Mouse (Mus musculus) brown adipose tissue, adult 24 weeks (tissue): ENCODE measurements around the gene Taf5l. TPM values are rescaled to one million over a fixed set of nuclear protein-coding genes. Genes with fewer than 3 reads are reported as not detected.
A peak's percentile ranks its signal among the peaks of the same experiment; 100 is the strongest.

Experiments
- H3K27ac ChIP-seq: fragments of 200-500 bp; replicated peaks from 2 replicates; pipeline ENCODE4 v1.5.1; 2012; ENCODE audit warnings: low read depth, mild to moderate bottlenecking, low read length
- H3K4me1 ChIP-seq: fragments of 200-500 bp; 2 replicates; pipeline ENCODE4 v1.6.1; 2012; ENCODE audit warnings: low read length, mixed read lengths; ENCODE audit not compliant: control insufficient read depth, insufficient read depth, insufficient read length
- H3K4me3 ChIP-seq: fragments of 200-500 bp; 2 replicates; pipeline ENCODE4 v1.5.1; 2012; ENCODE audit warnings: low read depth, mild to moderate bottlenecking, low read length, moderate library complexity; ENCODE audit not compliant: insufficient read depth
- polyA plus RNA-seq: library from polyadenylated mRNA; stranded (reverse); fragments of >200 nt; gene quantifications from 2 replicates; pipeline ENCODE4 v1.2.4, GENCODE M21; 2012; ENCODE audit not compliant: missing spikeins, insufficient read depth, insufficient read length

Taf5l gene
- 9.2 and 9.5 TPM in 2 replicates for polyA plus RNA-seq

DNA sequence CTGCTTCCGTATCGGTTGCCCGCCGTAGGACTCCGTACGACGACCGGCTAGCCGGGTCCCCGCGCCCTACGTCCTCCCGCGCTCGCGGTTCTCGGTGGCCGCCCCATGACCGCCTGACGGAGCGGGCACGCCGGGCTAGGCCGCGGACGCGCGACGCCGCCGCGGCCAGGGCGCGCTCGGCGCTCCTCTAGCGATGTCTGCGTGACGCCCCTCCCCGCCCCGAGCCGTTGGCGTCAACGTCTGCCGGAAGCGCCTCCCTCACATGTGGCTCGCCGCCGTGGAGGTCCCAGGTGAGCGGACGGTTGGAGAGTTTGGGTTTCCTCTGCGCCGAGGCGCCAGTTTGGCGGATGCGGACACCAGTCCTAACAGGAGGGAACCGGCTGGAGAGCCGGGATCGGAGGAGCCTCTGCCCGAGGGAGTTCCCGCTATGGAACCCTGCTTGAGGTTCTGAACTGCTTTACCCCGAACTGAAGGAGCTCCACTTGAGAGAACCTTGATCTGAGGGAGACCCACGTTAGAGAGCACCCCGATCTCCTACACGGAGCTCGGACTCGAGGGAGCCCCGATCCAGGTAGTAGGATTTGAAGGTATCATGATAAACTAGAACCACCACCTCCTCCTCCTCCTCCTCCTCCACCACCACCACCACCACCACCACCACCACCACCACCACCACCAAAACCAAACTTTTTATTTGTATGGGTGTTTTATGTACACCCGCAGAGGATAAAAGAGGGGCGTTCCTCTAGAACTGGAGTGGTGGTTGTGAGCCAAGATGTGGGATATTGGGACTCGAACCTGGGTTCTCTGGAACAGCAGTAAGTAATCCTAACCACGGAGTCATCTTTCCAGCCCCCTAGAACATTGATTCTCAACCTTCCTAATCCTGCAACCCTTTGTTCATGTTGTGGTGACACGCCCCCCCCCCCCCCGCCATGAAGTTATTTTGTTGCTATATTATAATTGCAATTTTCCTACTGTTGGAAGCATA, at the start of gene Taf5l, which contains the start of gene Urb2:
TSS of gene Taf5l (minus strand) at position 161 of the 991 bp plus-strand sequence.
TSS of gene Urb2 (plus strand) at position 272 of the 991 bp plus-strand sequence.
- H3K4me1 ChIP-seq, result peaks cover 7% of the 10 kb centered on the region; the same call in 1 of the 2 replicates
- H3K4me3 ChIP-seq, result peak within 1 kb of the TSS; percentile 90
- peak within 1 kb of the TSS; percentile 91 for H3K27ac ChIP-seq

DNA sequence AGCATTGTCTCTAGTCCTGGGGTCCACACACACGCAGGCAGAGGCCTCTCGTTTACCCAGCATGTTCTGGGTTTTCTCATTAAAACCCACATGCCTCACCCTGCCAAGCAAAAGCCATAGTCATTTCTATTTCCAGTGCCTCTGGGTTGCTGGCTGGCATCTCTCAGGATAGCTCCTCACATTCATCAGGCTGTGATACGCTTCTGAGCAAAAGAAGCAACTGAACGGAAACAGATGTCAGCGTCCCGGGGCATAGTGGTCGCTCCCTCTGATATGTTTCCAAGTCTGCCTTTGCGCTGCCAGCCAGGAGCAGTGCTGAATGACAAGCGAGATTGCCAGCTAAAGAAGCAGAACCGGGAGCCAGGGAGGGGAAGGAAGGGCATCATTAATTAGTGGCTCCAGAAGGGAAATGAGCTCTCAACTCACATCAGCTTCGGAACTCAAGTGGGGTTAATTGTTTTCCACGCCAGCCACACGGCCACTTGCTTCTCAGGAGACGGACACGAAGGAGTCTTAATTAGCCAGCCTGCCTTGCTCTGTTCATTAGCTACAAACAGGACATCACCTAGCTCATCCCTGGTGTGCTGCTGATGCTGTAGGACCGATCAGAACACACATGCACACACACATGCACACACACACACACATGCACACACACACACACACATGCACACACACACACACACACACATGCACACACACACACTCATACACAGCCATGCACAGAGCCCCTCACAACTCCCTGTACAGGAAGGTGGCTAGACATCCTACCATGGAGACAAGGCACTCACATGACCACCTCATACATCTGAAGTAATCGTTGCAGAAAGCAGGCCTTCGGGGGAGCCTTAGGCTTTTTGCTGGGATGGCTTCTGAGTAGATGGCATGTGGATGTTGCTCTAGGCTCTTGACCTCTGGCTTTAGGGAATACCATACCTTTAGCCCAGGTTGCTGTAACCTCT, 49.4 kb upstream of the Taf5l start:
- Histone ChIP-seq H3K4me1 (peaks cover 5% of the 10 kb centered on the region), H3K27ac (no peak overlapping the region), H3K4me3 (no peak overlapping the region)

DNA sequence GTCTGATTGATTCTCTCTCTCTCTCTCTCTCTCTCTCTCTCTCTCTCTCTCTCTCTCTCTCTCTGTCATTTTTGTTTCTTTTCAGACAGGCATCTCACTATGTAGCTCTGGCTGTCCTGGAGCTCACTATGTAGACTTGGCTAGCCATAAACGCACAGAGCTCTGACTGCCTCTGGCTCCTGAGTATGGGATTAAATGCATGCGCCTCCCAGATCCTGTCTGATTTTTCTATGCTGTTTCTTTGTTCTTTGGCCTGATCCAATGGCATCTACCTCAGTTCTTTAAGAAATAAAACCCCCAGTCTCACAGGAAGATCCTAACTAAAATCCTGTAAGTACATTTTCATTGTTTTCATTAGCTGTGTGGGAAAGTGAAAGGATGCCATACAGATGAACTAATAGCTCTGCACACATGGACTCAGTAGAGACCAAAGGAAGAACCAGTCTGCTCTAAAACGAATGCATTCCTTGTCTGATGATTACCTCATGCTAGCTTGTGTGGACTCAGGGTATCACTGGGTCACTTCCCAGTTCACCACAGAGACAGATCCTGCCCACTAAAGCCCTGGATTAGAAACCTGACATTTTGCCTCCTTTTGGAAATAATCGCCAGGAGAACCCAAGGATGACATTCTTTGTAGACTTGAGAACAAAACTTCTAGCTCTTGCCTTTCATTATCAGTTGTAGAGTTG, 46.0 kb upstream of the Taf5l start:
- H3K4me1 ChIP-seq, result peaks cover 5% of the 10 kb centered on the region
- no peak overlapping the region for H3K4me3 ChIP-seq
- peak overlapping the region; percentile 39 for H3K27ac ChIP-seq

DNA sequence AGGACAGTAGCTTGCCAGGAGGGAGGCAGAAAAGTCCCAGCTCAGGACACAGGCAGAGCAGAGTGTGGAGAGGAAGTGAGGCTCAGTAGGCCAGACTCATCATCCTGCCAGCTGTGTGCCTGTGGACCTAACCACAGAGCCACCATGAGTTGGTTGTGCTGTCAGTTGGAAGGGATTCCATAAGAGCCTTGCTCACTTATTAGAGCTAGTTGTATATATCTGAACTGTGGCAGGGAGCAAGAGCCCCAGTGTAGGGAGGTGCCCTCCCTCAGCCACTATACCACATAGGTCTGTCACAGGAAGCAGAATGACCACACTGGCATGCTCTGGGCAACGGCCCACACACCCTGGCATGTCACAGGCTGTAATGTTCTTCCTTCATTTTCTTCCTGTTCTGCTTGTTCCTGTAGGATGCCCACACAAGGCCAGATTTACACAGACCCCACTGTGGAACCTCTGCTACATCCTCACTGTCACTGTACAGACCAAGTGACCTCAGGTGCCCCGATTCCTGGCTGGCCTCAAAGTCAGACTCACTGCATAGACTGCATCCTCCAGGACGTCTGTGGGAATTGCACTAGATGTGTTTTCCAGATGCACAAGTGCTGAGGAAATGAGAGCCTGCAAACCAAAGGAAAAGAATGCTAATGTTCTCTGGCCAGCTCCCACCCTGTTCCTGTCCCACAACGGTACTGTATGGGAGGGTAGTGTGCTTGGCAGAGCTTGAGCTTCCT, 45.3 kb upstream of the Taf5l start:
- Histone ChIP-seq H3K27ac (peak overlapping the region; percentile 67), H3K4me1 (peaks cover 5% of the 10 kb centered on the region)

DNA sequence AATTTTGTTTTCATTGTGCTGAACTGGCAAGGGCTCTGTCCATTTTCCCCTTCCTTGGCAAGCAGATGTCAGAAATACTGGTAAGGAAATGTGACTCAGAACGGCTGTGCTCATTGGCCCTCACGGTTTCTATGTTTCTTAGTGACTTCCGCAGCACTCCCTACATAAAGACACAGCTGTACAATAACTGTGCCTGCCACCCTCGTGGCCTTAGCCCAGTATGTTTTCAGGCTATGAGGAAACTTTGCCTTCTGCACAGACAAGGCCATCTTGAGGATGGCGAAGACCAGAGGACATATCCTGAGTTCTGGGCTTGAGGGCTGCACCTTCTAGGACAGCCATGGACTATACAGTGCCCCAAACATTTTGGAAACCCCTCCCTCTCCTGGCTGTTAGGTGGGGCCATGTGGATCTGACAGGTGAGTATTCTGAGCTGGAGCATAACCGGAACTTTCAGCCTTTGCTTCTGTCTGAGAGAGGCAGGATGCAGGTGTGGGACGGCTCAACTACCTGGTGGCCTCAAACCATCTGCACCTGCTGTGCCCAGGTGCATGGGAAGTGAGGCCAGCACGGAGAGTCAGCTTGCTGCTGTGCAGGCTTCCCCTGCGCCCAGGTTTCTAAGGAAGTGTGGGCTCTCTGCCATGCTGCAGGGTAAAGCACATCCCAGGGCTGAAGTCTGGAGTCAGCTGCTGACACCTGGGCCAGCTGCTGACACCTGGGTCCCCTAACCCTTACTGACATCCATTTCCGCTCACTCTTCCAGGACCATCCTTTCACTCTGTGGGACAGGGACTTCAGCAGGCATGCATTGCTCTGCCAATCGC, 35.8 kb upstream of the Taf5l start:
- Histone ChIP-seq H3K4me3 (no peak overlapping the region), H3K4me1 (no peaks in the 10 kb centered on the region), H3K27ac (no peak overlapping the region)

More for the DNA sequence above, 45.3 kb upstream of the Taf5l start:
- H3K4me3 ChIP-seq, result no peak overlapping the region

DNA sequence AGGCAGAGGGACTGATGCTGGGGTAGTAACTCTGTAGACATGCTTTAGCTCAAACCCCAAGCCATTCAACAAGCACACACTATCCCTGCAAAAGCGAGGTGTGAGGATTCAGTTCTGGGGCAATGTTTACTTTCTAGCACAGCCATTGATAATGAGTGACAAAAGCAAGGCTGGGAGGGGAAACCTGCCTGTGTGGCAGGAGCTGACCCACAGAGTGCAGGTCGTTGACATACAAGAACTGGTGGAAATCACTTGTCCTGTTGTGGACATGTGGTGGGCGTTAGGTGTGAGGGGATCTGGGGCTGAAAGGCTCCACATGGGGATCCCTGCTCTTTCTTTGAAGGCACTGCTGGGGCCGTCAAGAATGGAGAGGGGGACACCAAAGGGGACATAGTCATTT, 31.4 kb upstream of the Taf5l start:
- Histone ChIP-seq H3K27ac (no peak overlapping the region), H3K4me1 (no peaks in the 10 kb centered on the region), H3K4me3 (no peak overlapping the region)

DNA sequence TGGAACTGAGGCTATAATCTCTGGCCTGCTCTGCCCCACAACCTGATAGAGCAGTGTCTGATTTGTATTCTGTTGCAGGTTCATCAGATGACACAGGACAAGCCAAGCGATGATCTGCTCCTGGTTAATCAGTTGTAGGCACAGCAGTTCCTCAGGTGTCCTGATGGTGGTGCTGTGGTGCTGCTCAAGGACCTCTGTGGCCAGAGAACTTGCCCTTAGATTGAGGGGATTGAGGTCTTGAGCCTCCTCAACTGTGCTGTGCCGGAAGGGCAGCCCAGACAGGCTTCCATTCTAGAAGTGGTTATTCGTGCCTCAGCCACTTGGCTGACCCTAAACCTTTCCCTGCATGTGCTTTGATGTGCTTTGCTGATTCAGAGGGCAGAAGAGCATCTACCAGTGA, 30.9 kb upstream of the Taf5l start:
- H3K27ac ChIP-seq, result no peak overlapping the region
- no peak overlapping the region for H3K4me3 ChIP-seq

DNA sequence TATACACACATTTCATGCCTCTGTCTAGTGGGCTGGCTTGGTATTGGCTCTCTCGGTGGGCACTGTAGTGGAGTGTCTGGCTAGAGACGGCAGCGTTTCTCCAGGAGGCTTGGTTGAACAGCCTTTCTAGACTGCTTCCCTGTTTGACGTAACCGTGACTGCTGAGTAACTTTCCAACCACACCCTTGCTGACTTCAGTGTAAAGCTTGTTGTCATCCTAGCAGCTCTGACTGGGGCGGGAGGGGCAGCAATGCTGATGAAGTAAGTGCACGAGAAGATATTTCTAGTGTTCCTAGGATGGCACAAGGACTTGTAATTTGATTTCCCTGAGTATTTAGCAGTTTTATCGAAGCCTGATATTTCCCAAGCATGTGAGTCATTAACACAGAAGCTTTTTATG, 24.7 kb upstream of the Taf5l start:
- no peak overlapping the region for H3K4me3 ChIP-seq
- no peak overlapping the region for H3K27ac ChIP-seq
- H3K4me1 ChIP-seq, result no peaks in the 10 kb centered on the region

More for the DNA sequence above, 30.9 kb upstream of the Taf5l start:
- H3K4me1 ChIP-seq, result no peaks in the 10 kb centered on the region

DNA sequence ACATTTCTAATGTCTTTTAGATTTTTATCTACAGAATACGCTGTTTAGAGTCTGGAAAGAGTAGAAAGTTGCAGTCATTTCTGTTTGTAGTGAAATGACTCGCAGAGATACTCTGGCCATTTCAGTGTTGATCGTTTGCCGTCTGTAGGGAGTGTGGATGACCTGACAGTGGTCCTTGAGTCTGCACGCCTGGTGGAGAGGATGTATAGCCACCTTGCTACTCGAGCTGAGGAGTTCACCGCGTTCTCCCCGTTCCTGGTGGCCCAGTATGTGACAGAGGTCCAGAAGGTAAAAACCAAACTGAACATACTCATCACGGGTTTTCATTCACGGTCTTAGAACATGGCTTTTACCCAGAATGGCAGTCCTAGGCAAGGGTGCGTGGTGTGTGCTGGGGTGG, 23.7 kb upstream of the Taf5l start:
- H3K4me1 ChIP-seq, result no peaks in the 10 kb centered on the region
- H3K27ac ChIP-seq, result no peak overlapping the region
- no peak overlapping the region for H3K4me3 ChIP-seq

DNA sequence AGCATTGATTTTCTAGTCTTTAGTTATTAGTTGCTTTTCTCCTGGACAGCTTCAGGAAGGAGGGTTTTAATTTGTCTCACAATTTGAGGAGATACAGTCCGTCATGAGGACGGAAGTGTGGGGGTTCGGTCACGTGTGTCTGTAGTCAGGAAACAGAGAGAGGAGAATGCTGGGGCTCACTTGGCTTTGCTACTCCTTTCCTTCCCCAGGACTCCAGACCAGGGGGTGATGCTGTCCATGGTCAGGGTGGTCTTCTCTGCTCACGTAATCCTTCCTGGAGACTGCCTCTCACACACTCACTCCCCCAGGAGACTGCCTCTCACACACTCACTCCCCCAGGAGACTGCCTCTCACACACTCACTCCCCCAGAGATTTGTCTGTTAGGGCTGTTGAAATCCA, 23.2 kb upstream of the Taf5l start:
- Histone ChIP-seq H3K4me3 (no peak overlapping the region), H3K27ac (no peak overlapping the region), H3K4me1 (no peaks in the 10 kb centered on the region)

DNA sequence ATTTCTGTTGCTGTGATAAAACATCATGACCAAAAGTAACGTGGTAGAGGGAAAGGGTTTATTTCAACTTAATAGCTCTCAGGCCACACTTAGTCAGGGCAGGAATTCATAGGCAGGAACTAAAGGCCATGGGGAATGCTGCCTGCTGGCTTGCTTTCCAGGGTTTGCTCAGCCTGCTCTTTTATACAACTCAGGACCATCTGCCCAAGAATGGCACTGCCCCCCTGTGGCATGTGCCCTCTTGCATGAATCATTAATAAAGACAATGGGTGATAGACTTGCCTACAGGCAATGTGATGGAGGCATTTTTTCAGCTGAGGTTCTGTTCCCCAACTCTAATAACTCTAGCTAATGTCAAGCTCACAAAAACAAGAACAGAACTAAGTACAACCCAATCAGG, 21.0 kb upstream of the Taf5l start:
- H3K27ac ChIP-seq, result no peak overlapping the region
- H3K4me3 ChIP-seq, result no peak overlapping the region
- no peaks in the 10 kb centered on the region for H3K4me1 ChIP-seq

DNA sequence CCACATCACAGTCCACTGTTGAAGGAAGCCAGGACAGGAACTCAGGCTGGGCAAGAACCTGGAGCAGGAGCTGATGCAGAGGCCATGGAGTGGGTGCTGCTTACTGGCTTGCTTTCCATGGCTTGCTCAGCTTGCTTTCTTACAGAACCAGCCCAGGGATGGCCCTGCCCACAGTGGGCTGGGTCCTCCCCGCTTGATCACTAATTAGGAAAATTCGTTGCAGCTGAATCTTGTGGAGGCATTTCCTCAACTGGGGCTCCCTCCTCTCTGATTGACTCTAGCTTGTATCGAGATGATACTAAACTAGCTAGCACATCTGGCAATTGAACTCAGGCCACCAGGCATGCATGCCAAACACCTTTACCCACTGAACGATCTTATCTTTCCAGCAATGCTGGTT, 18.2 kb upstream of the Taf5l start:
- no peak overlapping the region for H3K4me3 ChIP-seq
- no peak overlapping the region for H3K27ac ChIP-seq
- H3K4me1 ChIP-seq, result no peaks in the 10 kb centered on the region

DNA sequence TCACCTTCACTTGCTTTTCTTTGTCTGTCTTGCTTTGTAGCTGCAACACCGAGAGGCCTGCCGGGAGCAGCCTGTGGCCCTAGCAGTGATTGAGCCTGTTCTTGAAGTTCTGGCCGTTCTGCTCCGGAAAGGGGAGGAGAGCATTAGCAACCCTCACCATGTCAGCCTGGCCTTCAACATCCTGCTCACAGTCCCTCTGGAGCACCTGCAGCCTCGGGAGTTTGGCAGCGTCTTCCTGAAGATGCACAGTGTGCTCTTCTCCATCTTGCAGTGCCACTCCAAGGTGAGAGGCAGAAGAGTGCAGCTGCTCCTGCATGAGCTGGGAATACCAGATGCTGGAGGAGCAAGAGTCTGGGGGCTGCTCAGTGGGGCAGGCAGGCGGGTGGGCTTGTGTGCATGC, 16.9 kb upstream of the Taf5l start:
- Histone ChIP-seq H3K4me1 (no peaks in the 10 kb centered on the region), H3K4me3 (no peak overlapping the region), H3K27ac (no peak overlapping the region)
